Mouse (Mus musculus): ENCODE measurements around the gene Rapgef2.

The Rapgef2 gene

DNA sequence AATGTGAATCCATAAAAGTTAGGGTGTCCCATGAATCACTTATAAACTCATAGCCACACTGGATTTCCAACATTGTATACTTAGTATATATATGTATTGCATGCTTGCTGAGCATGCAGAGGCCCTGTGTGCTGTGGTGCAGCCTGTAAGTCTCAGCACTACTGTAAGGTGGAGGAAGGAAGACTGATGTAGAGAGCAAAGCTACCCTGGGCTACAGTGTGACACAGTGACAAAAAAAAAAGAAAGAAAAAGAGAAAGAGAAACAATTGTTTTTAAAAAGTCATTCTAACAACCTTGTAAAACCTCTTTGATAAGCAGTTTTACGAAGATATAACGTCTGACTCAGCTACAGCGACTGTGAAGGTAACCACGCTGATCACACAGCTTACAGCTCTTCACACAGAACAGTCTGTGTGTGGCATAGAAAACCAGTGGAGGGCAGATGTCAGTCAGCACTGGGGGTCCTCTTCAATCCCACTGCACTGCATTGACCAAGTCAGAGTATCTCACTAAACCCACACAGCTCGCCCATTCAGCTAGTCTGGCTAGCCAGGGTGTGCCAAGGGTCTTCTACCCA, 37.6 kb downstream of the Rapgef2 start:
- Histone ChIP-seq H3K4me1 (replicated peaks; ENCODE audit: low read depth, low read length) (peaks cover 38% of the 10 kb centered on the region), H3K36me3 (ENCODE audit: insufficient read depth, low read length) (no peaks in the 10 kb centered on the region), H3K9me3 (ENCODE audit: low read length) (no peaks in the 10 kb centered on the region), H3K27me3 (ENCODE audit: insufficient read depth, low read length) (no peaks in the 10 kb centered on the region), H3K4me3 (replicated peaks; ENCODE audit: low read length) (no peak overlapping the region)
- TF ChIP-seq NANOG (IDR thresholded peaks at IDR 0.05; ENCODE audit: borderline replicate concordance, low read length) = no peak
- TF ChIP-seq POU5F1 (IDR thresholded peaks at IDR 0.05; ENCODE audit: borderline replicate concordance, low read length) = no peak
- no peak for TF ChIP-seq CTCF (conservative IDR thresholded peaks at IDR 0.05; ENCODE audit: low read length)

DNA sequence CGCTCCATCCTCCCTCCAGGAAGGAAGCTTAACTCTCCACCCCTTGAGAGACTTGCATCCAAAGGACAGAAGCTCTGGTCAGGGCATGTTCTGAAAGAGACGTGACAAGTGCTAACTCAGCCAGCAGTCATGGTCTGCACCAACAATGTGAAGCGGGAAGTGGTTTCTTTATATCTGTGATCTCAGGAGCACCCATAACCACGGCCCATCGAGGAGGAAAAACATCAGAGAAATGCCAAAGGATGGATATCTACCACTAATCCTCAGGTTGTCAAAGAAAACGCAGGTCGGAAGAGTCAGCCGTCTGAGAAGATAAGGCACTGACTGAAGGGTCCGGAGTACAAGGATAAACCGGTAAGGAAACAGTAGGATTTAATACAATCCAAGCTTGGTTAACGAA, 38.1 kb downstream of the Rapgef2 start:
- Histone ChIP-seq H3K27me3 (ENCODE audit: insufficient read depth, low read length) (no peaks in the 10 kb centered on the region), H3K4me3 (replicated peaks; ENCODE audit: low read length) (no peak overlapping the region), H3K4me1 (replicated peaks; ENCODE audit: low read depth, low read length) (peaks cover 33% of the 10 kb centered on the region), H3K36me3 (ENCODE audit: insufficient read depth, low read length) (no peaks in the 10 kb centered on the region), H3K9me3 (ENCODE audit: low read length) (no peaks in the 10 kb centered on the region)
- TF ChIP-seq NANOG (IDR thresholded peaks at IDR 0.05; ENCODE audit: borderline replicate concordance, low read length) = no peak
- no peak for TF ChIP-seq POU5F1 (IDR thresholded peaks at IDR 0.05; ENCODE audit: borderline replicate concordance, low read length)
- no peak for TF ChIP-seq CTCF (conservative IDR thresholded peaks at IDR 0.05; ENCODE audit: low read length)

DNA sequence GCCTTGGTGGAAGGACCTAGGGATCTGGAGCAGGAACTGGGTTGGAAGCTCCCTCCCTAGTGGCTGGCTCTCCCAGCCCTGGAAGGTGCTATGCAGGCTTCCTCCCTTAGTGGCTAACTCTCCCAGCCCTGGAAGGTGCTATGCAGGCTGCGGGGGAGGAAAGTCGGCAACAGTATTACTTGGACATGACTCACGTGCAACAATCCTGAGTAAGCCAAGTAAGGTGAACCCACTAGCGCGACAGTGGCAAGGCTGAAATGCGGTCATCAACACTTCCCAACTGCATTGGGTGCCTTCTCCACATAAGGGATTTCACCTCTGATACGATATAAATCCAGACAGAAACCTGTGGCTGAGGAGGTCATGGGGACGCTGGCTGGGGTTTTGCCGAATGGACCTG, 42.0 kb downstream of the Rapgef2 start:
- H3K4me3 ChIP-seq (replicated peaks; ENCODE audit: low read length) = no peak overlapping the region
- no peaks in the 10 kb centered on the region for H3K36me3 ChIP-seq (ENCODE audit: insufficient read depth, low read length)
- H3K4me1 ChIP-seq (replicated peaks; ENCODE audit: low read depth, low read length) = peaks cover 25% of the 10 kb centered on the region
- H3K27me3 ChIP-seq (ENCODE audit: insufficient read depth, low read length) = no peaks in the 10 kb centered on the region
- H3K9me3 ChIP-seq (ENCODE audit: low read length) = no peaks in the 10 kb centered on the region
- TF ChIP-seq NANOG (IDR thresholded peaks at IDR 0.05; ENCODE audit: borderline replicate concordance, low read length) = no peak
- no peak for TF ChIP-seq POU5F1 (IDR thresholded peaks at IDR 0.05; ENCODE audit: borderline replicate concordance, low read length)
- no peak for TF ChIP-seq CTCF (conservative IDR thresholded peaks at IDR 0.05; ENCODE audit: low read length)

DNA sequence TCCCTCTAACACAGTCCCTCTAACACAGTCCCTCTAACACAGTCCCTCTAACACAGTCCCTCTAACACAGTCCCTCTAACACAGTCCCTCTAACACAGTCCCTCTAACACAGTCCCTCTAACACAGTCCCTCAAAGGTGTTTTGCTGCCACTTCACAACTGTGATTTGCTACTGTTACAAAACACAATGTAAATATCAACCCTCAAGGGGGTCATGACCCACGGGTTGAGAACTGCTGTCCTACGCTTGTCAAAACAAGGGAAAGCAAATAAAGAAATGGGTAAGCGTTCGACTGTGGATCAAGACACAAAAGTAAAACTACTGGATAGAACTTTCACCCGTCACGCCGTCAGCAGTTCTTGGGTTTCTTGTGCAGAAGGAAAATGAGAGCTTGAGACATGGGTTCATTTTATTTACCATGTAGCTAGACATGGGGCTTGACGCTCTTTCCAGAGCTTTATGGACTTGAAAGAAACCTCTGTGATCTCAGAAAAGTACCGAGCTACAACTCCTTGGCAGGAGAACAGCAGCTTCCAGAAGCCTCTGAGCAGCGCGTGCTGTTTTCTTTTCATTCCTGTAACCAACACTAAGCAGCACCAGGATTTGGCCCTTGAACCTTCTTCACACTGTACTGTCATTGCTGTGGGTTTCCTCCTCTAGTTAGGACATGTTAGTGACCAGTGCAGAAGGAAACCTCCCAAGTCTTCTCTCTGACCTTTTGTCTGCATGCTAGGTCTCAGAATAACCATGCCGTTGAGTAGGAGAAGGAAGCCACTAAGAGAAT, 43.2 kb downstream of the Rapgef2 start:
- TF ChIP-seq CTCF (conservative IDR thresholded peaks at IDR 0.05; ENCODE audit: low read length) (no peak), POU5F1 (IDR thresholded peaks at IDR 0.05; ENCODE audit: borderline replicate concordance, low read length) (no peak), NANOG (IDR thresholded peaks at IDR 0.05; ENCODE audit: borderline replicate concordance, low read length) (no peak)
- no peaks in the 10 kb centered on the region for H3K27me3 ChIP-seq (ENCODE audit: insufficient read depth, low read length)
- H3K4me1 ChIP-seq (replicated peaks; ENCODE audit: low read depth, low read length) = peaks cover 29% of the 10 kb centered on the region
- no peaks in the 10 kb centered on the region for H3K9me3 ChIP-seq (ENCODE audit: low read length)
- no peaks in the 10 kb centered on the region for H3K36me3 ChIP-seq (ENCODE audit: insufficient read depth, low read length)
- H3K4me3 ChIP-seq (replicated peaks; ENCODE audit: low read length) = no peak overlapping the region

DNA sequence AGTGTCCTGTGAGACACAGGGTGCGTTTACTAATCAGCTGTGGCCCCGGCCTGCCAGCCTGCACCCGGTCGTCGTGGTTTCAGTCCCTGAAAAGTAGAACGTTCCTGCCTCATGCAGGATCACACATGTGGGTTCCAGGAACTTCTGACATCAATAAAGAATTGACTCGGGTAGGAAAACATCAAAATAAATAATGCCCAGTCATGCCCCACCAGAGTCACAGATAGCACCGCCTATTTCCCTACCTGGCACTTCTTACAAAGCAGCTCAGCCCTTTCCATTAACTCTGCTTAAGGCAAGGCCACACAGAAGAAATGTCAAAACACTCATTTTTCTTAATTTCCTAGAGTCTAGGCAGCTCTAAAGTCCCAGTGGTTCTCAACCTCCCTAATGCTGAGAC, 44.0 kb downstream of the Rapgef2 start:
- Histone ChIP-seq H3K27me3 (ENCODE audit: insufficient read depth, low read length) (no peaks in the 10 kb centered on the region), H3K4me1 (replicated peaks; ENCODE audit: low read depth, low read length) (peaks cover 29% of the 10 kb centered on the region), H3K4me3 (replicated peaks; ENCODE audit: low read length) (no peak overlapping the region), H3K9me3 (ENCODE audit: low read length) (no peaks in the 10 kb centered on the region), H3K36me3 (ENCODE audit: insufficient read depth, low read length) (no peaks in the 10 kb centered on the region)
- TF ChIP-seq CTCF (conservative IDR thresholded peaks at IDR 0.05; ENCODE audit: low read length) (no peak), NANOG (IDR thresholded peaks at IDR 0.05; ENCODE audit: borderline replicate concordance, low read length) (no peak), POU5F1 (IDR thresholded peaks at IDR 0.05; ENCODE audit: borderline replicate concordance, low read length) (no peak)

DNA sequence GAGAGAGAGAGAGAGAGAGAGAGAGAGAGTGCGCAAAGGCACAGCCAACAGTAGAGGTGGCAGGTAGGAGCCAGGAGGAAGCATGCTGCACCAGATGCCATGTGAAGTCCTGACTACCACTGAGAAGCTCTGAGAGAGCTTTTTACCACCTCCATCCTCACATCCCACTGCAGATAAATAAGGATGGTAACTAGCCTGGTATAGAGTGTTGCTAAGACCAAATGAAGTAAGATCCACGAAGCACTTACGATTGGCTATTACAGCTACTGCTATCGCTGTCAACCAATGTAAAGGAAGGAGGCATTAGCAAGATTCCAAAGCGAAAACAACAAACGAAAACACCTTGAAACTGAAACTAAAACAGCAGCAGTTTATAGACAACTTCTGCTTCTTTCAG, 47.3 kb downstream of the Rapgef2 start:
- Histone ChIP-seq H3K27me3 (ENCODE audit: insufficient read depth, low read length) (no peaks in the 10 kb centered on the region), H3K4me3 (replicated peaks; ENCODE audit: low read length) (no peak overlapping the region), H3K4me1 (replicated peaks; ENCODE audit: low read depth, low read length) (peaks cover 19% of the 10 kb centered on the region), H3K36me3 (ENCODE audit: insufficient read depth, low read length) (no peaks in the 10 kb centered on the region), H3K9me3 (ENCODE audit: low read length) (no peaks in the 10 kb centered on the region)
- TF ChIP-seq NANOG (IDR thresholded peaks at IDR 0.05; ENCODE audit: borderline replicate concordance, low read length) (no peak), CTCF (conservative IDR thresholded peaks at IDR 0.05; ENCODE audit: low read length) (no peak), POU5F1 (IDR thresholded peaks at IDR 0.05; ENCODE audit: borderline replicate concordance, low read length) (no peak)

DNA sequence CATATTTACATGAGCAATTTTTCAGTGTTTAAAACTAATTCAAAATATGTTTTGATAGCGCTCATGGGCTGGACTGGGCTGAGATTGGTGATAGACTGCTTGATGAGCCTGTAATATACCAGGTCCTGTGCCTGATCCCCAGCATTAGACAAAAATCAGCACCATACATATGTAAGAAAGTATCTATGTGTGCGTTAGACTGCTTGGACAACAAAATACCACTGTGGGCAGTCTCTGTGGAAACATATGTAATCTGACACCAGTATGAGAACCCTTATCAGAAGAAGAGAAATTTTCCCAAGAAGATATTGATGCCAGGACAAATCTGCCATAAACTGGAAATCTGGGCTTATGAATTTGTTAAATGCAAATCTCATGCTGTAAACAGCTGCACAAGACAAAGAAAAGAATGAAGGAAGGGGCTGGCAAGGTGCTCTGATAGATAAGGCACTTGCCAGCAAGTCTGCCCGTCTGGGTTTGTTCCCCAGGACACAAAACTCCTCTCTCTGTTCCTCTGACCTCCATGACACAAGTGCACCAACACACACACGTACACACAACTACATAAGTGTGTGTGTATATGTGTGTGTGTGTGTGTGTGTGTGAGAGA, 47.8 kb downstream of the Rapgef2 start:
- no peaks in the 10 kb centered on the region for H3K36me3 ChIP-seq (ENCODE audit: insufficient read depth, low read length)
- no peak overlapping the region for H3K4me3 ChIP-seq (replicated peaks; ENCODE audit: low read length)
- peaks cover 19% of the 10 kb centered on the region for H3K4me1 ChIP-seq (replicated peaks; ENCODE audit: low read depth, low read length)
- H3K9me3 ChIP-seq (ENCODE audit: low read length) = no peaks in the 10 kb centered on the region
- H3K27me3 ChIP-seq (ENCODE audit: insufficient read depth, low read length) = no peaks in the 10 kb centered on the region
- TF ChIP-seq POU5F1 (IDR thresholded peaks at IDR 0.05; ENCODE audit: borderline replicate concordance, low read length) = no peak
- no peak for TF ChIP-seq NANOG (IDR thresholded peaks at IDR 0.05; ENCODE audit: borderline replicate concordance, low read length)
- no peak for TF ChIP-seq CTCF (conservative IDR thresholded peaks at IDR 0.05; ENCODE audit: low read length)

DNA sequence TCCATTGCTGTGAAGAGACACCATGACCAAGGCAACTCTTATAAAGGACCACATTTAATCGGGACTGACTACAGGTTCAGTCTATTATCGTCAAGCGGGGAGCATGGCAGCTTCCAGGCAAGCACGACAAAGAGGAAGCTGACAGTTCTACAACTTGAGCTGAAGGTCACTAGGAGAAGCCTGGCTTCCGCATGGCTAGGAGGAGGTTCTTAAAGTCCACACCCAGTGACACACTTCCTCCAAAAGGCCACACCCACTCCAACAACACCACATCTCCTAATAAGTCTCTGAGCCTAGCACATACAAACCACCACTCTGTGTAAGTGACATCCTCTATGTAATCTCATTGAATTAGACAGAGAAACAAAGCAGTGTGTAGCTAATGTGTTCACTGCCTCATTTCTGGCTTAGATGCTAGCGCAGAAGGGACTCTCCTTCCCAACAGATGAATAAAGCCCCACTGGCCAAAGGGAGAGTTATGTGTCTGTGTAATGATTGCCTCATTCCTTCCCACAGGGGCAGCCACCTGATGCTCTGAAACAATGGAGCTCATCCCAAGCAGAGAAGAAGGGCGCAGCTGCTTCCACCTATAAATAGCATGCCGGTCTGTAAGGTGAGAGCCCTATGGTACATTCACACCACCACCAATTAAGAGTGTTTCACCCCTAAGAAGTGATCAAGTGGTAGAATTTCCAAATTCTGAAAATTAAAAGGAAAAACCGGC, 48.5 kb downstream of the Rapgef2 start:
- Histone ChIP-seq H3K4me1 (replicated peaks; ENCODE audit: low read depth, low read length) (peaks cover 19% of the 10 kb centered on the region), H3K27me3 (ENCODE audit: insufficient read depth, low read length) (no peaks in the 10 kb centered on the region), H3K9me3 (ENCODE audit: low read length) (no peaks in the 10 kb centered on the region), H3K36me3 (ENCODE audit: insufficient read depth, low read length) (no peaks in the 10 kb centered on the region), H3K4me3 (replicated peaks; ENCODE audit: low read length) (no peak overlapping the region)
- TF ChIP-seq NANOG (IDR thresholded peaks at IDR 0.05; ENCODE audit: borderline replicate concordance, low read length) (no peak), POU5F1 (IDR thresholded peaks at IDR 0.05; ENCODE audit: borderline replicate concordance, low read length) (no peak), CTCF (conservative IDR thresholded peaks at IDR 0.05; ENCODE audit: low read length) (no peak)

Measured in E14TG2a.4 (cell line).